ENCODE assay signal across 16 mouse cellular contexts in genomic region chr10:9090961-9091360, GRCm38 (mm10).
"Had no signal": no experiment of that assay in that cellular context is flagged by ENCODE, and none has a peak within 500 bp of the region (broad histone marks: within the 10 kb centered on the region; RNA-seq: fewer than 3 reads in every experiment).

No protein-coding gene starts in this region.

- H3K9me3 ChIP-seq: liver, embryonic 13.5 days; neural tube, embryonic 12.5 days; neural tube, embryonic 15.5 days had no signal

- H3K27me3 ChIP-seq: liver, embryonic 13.5 days; neural tube, embryonic 12.5 days; neural tube, embryonic 15.5 days had no signal

- H3K4me3 ChIP-seq: layer of hippocampus, adult 2 months; liver, embryonic 13.5 days; neural tube, embryonic 12.5 days; neural tube, embryonic 15.5 days had no signal

- ATAC-seq: intestine, embryonic 16.5 days had no signal

- H3K9ac ChIP-seq: liver, embryonic 13.5 days; neural tube, embryonic 12.5 days; neural tube, embryonic 15.5 days had no signal

- DNase-seq: kidney, adult 18-20 months; kidney, adult 9 months; kidney, postnatal 25 days; layer of hippocampus, adult 9-11 months; liver, embryonic 13.5 days; lung, adult 2 months; retina, postnatal 1 day; right cerebral cortex, postnatal 25 days; spleen, adult 18-20 months; thymus, postnatal 36 days had no signal

- H3K4me2 ChIP-seq: liver, embryonic 13.5 days; neural tube, embryonic 12.5 days; neural tube, embryonic 15.5 days had no signal

- H3K4me1 ChIP-seq: liver, embryonic 13.5 days; neural tube, embryonic 12.5 days; neural tube, embryonic 15.5 days had no signal

- H3K27ac ChIP-seq: kidney, postnatal 0 days; layer of hippocampus, adult 2 months; liver, embryonic 13.5 days; macrophage; neural tube, embryonic 12.5 days; neural tube, embryonic 15.5 days had no signal

- H3K36me3 ChIP-seq: liver, embryonic 13.5 days; neural tube, embryonic 12.5 days; neural tube, embryonic 15.5 days had no signal
